ENCODE assay signal across 10 mouse cellular contexts in genomic region chr2:93353725-93354124, GRCm38 (mm10). TPM values are rescaled to one million over a fixed set of nuclear protein-coding genes. Genes with fewer than 3 reads are reported as not detected.
DNase-seq lines count a peak whose midpoint lies in the region; ATAC-seq and TF ChIP-seq lines count a peak whose summit lies in the region.
"Had no signal": no experiment of that assay in that cellular context is flagged by ENCODE, and none has a peak within 500 bp of the region (broad histone marks: within the 10 kb centered on the region; RNA-seq: fewer than 3 reads in every experiment).

No protein-coding gene starts in this region.

- no peak for DNase-seq in kidney, postnatal 0 days (ENCODE audit: low spot score)
- no peak for DNase-seq in kidney, adult 9 months
- DNase-seq in c-Kit-positive CD71-positive TER-119-positive erythroid progenitor cells, embryonic 14.5 days (ENCODE audit: low spot score), result peak; percentile 90
- no peak for DNase-seq in heart, postnatal 0 days (ENCODE audit: low spot score)
- DNase-seq in lung, postnatal 36 days, result peak; percentile 63
- no peak for DNase-seq in adrenal gland, postnatal 10 days
- no peak for DNase-seq in forebrain, embryonic 11.5 days (ENCODE audit: low spot score)
- DNase-seq in right cerebral cortex, adult 18-20 months, result no peak
- DNase-seq: left cerebral cortex, postnatal 4 days had no signal

- WGBS in kidney, postnatal 0 days, result 64% methylated on average over 4 of the region's 4 CpGs
- WGBS in heart, postnatal 0 days, result 15% methylated on average over 4 of the region's 4 CpGs
- WGBS in forebrain, embryonic 11.5 days, result 82% methylated on average over 4 of the region's 4 CpGs

- peak; percentile 84; the same call in 1 of the 2 replicates for TF ChIP-seq EP300 in heart, postnatal 0 days (IDR thresholded peaks at IDR 0.05; ENCODE audit: low read depth)

- no peaks in the 10 kb centered on the region for H3K9me3 ChIP-seq in kidney, postnatal 0 days (replicated peaks; ENCODE audit: low read length)
- H3K9me3 ChIP-seq in heart, postnatal 0 days (replicated peaks; ENCODE audit: control insufficient read depth, low read length), result no peaks in the 10 kb centered on the region
- no peaks in the 10 kb centered on the region for H3K9me3 ChIP-seq in forebrain, embryonic 11.5 days (ENCODE audit: control insufficient read depth, low read length)
- H3K9me3 ChIP-seq: neural tube, embryonic 15.5 days had no signal

- ATAC-seq in kidney, postnatal 0 days (replicated peaks; ENCODE audit: low FRiP score, low read depth), result no peak
- peak; percentile 54 for ATAC-seq in heart, postnatal 0 days (ENCODE audit: insufficient read depth, low read depth)
- ATAC-seq in forebrain, embryonic 11.5 days (replicated peaks; ENCODE audit: low FRiP score), result no peak

- no peak for TF ChIP-seq CTCF in kidney, postnatal 0 days (IDR thresholded peaks at IDR 0.05; ENCODE audit: low read depth)
- no peak for TF ChIP-seq CTCF in heart, postnatal 0 days (IDR thresholded peaks at IDR 0.05; ENCODE audit: low read depth)

- H3K4me3 ChIP-seq in kidney, postnatal 0 days (replicated peaks; ENCODE audit: low read depth, low read length), result no peak overlapping the region
- H3K4me3 ChIP-seq in heart, postnatal 0 days (ENCODE audit: low read depth, low read length), result no peak overlapping the region
- no peak overlapping the region for H3K4me3 ChIP-seq in forebrain, embryonic 11.5 days (ENCODE audit: low read depth, low read length)
- H3K4me3 ChIP-seq: neural tube, embryonic 15.5 days had no signal

- H3K9ac ChIP-seq in kidney, postnatal 0 days (ENCODE audit: low read depth, low read length), result no peak overlapping the region
- H3K9ac ChIP-seq in heart, postnatal 0 days (replicated peaks; ENCODE audit: low read depth, low read length), result no peak overlapping the region
- H3K9ac ChIP-seq in forebrain, embryonic 11.5 days (ENCODE audit: low read length), result no peak overlapping the region
- H3K9ac ChIP-seq: neural tube, embryonic 15.5 days had no signal

- H3K4me2 ChIP-seq in kidney, postnatal 0 days (ENCODE audit: low read length), result no peak overlapping the region
- no peak overlapping the region for H3K4me2 ChIP-seq in heart, postnatal 0 days (ENCODE audit: low read depth, low read length)
- H3K4me2 ChIP-seq in forebrain, embryonic 11.5 days (ENCODE audit: low read depth, low read length, severe bottlenecking), result no peak overlapping the region
- H3K4me2 ChIP-seq: neural tube, embryonic 15.5 days had no signal

- no peaks in the 10 kb centered on the region for H3K36me3 ChIP-seq in kidney, postnatal 0 days (ENCODE audit: insufficient read depth, low read length)
- no peaks in the 10 kb centered on the region for H3K36me3 ChIP-seq in heart, postnatal 0 days (replicated peaks; ENCODE audit: control insufficient read depth, insufficient read depth, low read length)
- no peaks in the 10 kb centered on the region for H3K36me3 ChIP-seq in forebrain, embryonic 11.5 days (ENCODE audit: control insufficient read depth, insufficient read depth, low read length)
- H3K36me3 ChIP-seq: neural tube, embryonic 15.5 days had no signal

- no peaks in the 10 kb centered on the region for H3K27me3 ChIP-seq in kidney, postnatal 0 days (ENCODE audit: insufficient read depth, low read length)
- H3K27me3 ChIP-seq in heart, postnatal 0 days (ENCODE audit: control insufficient read depth, insufficient read depth, low read length), result no peaks in the 10 kb centered on the region
- no peaks in the 10 kb centered on the region for H3K27me3 ChIP-seq in forebrain, embryonic 11.5 days (ENCODE audit: control insufficient read depth, insufficient read depth, low read length)
- H3K27me3 ChIP-seq: neural tube, embryonic 15.5 days had no signal

- 0 out of 2 replicates have a peak, but pooled peaks cover 3% of the 10 kb centered on the region for H3K4me1 ChIP-seq in kidney, postnatal 0 days (replicated peaks; ENCODE audit: insufficient read depth, low read length)
- H3K4me1 ChIP-seq in heart, postnatal 0 days (ENCODE audit: control insufficient read depth, insufficient read depth), result no peaks in the 10 kb centered on the region
- H3K4me1 ChIP-seq in forebrain, embryonic 11.5 days (replicated peaks; ENCODE audit: control insufficient read depth, insufficient read depth, low read length), result no peaks in the 10 kb centered on the region; the same call in 1 of the 2 replicates

- H3K27ac ChIP-seq in kidney, postnatal 0 days, result peak overlapping the region; percentile 25; the same call in 1 of the 2 replicates
- H3K27ac ChIP-seq in heart, postnatal 0 days (ENCODE audit: low read depth), result peak overlapping the region; percentile 13; the same call in 1 of the 2 replicates
- H3K27ac ChIP-seq in forebrain, embryonic 11.5 days (ENCODE audit: low read depth, low read length), result no peak overlapping the region
- H3K27ac ChIP-seq: neural tube, embryonic 15.5 days had no signal

RNA-seq across cellular contexts. Expression of gene Tspan18, which starts 19.4 kb away (rescaled TPM):
- polyA plus RNA-seq in kidney, postnatal 0 days (2015; fragmentation: Nextera tagmentation; extraction: Ambion mirVana), result 26.4 and 29.2 TPM in 2 replicates
- 64.4 and 66.2 TPM in 2 replicates for total RNA-seq in heart, postnatal 0 days (2014; rRNA removed; ENCODE audit: low replicate concordance)
- 37.6 and 39.8 TPM in 2 replicates for polyA plus RNA-seq in heart, postnatal 0 days (2015; fragmentation: Nextera tagmentation; extraction: Ambion mirVana)
- total RNA-seq in adrenal gland, postnatal 10 days (2021), result 100 to 1,000 TPM in 1 of 2 experiments, 10 to 100 TPM in 1; 84.9 to 114 TPM
- polyA plus RNA-seq in forebrain, embryonic 11.5 days (2014; fragmentation: Nextera tagmentation; extraction: Ambion mirVana), result 54.1 and 56.4 TPM in 2 replicates

Comparison
In these comparisons a context has a peak if more than half of its experiments do, and no peak if none do; other contexts are left out.
1. DNase-seq: peak in c-Kit-positive CD71-positive TER-119-positive erythroid progenitor cells, embryonic 14.5 days (single experiment) and lung, postnatal 36 days (single experiment); none in kidney, postnatal 0 days (single experiment), kidney, adult 9 months (single experiment), heart, postnatal 0 days (single experiment), adrenal gland, postnatal 10 days (single experiment), forebrain, embryonic 11.5 days (single experiment) and right cerebral cortex, adult 18-20 months (single experiment).